Mouse (Mus musculus): ENCODE data around the gene S100a3.

GRCm38 (mm10) chr3:90627366-90627765, 67.0 kb downstream of the S100a3 start:
- TF ChIP-seq CTCF (IDR thresholded peaks at IDR 0.05; ENCODE audit: low read depth): no peak
- no peak for TF ChIP-seq EP300 (IDR thresholded peaks at IDR 0.05; ENCODE audit: low read depth)

Data from liver, postnatal 0 days (tissue).